Mouse (Mus musculus): ENCODE measurements around the gene Cdh23.

Cdh23 gene

GRCm38 (mm10) chr10:60635568-60636295 is 60.6 kb downstream of the Cdh23 start:
- no peak for DNase-seq (ENCODE audit: low spot score)

GRCm38 (mm10) chr10:60634391-60634790 is 61.9 kb downstream of the Cdh23 start:
- DNase-seq (ENCODE audit: low spot score): no peak

GRCm38 (mm10) chr10:60626086-60626485 is 70.2 kb downstream of the Cdh23 start:
- no peak for DNase-seq (ENCODE audit: low spot score)

GRCm38 (mm10) chr10:60625511-60625910 is 70.8 kb downstream of the Cdh23 start:
- no peak for DNase-seq (ENCODE audit: low spot score)

- DNase-seq (ENCODE audit: low spot score): no peak
Measured at GRCm38 (mm10) chr10:60624945-60625344, 71.3 kb downstream of the Cdh23 start.

GRCm38 (mm10) chr10:60624217-60624708 is 72.0 kb downstream of the Cdh23 start:
- no peak for DNase-seq (ENCODE audit: low spot score)

GRCm38 (mm10) chr10:60622836-60623235 is 73.5 kb downstream of the Cdh23 start:
- peak; percentile 40 for DNase-seq (ENCODE audit: low spot score)

GRCm38 (mm10) chr10:60621470-60622170 is 74.7 kb downstream of the Cdh23 start:
- no peak for DNase-seq (ENCODE audit: low spot score)

- no peak for DNase-seq (ENCODE audit: low spot score)
Measured at GRCm38 (mm10) chr10:60615898-60616297, 80.4 kb downstream of the Cdh23 start.

- DNase-seq (ENCODE audit: low spot score): no peak
Measured at GRCm38 (mm10) chr10:60612893-60613292, 83.4 kb downstream of the Cdh23 start.

- DNase-seq (ENCODE audit: low spot score): no peak
Measured at GRCm38 (mm10) chr10:60607166-60607565, 89.1 kb downstream of the Cdh23 start.

- DNase-seq (ENCODE audit: low spot score): no peak
Measured at GRCm38 (mm10) chr10:60606661-60607060, 89.6 kb downstream of the Cdh23 start.

GRCm38 (mm10) chr10:60602235-60602634 is 94.1 kb downstream of the Cdh23 start:
- no peak for DNase-seq (ENCODE audit: low spot score)

- DNase-seq (ENCODE audit: low spot score): no peak
Measured at GRCm38 (mm10) chr10:60595166-60595565, 101.1 kb downstream of the Cdh23 start.

GRCm38 (mm10) chr10:60592881-60593575 is 103.3 kb downstream of the Cdh23 start:
- DNase-seq (ENCODE audit: low spot score): no peak

GRCm38 (mm10) chr10:60591281-60591680 is 105.0 kb downstream of the Cdh23 start:
- no peak for DNase-seq (ENCODE audit: low spot score)

GRCm38 (mm10) chr10:60590241-60590640 is 106.0 kb downstream of the Cdh23 start:
- no peak for DNase-seq (ENCODE audit: low spot score)

GRCm38 (mm10) chr10:60585691-60586090 is 110.6 kb downstream of the Cdh23 start:
- no peak for DNase-seq (ENCODE audit: low spot score)

GRCm38 (mm10) chr10:60582956-60583355 is 113.3 kb downstream of the Cdh23 start:
- no peak for DNase-seq (ENCODE audit: low spot score)

- DNase-seq (ENCODE audit: low spot score): no peak
Measured at GRCm38 (mm10) chr10:60580666-60581065, 115.6 kb downstream of the Cdh23 start.

GRCm38 (mm10) chr10:60578738-60579538 is 117.4 kb downstream of the Cdh23 start:
- DNase-seq (ENCODE audit: low spot score): no peak
